Mouse (Mus musculus): Measurements from ENCODE around the gene Ctsd. TPM values are rescaled to one million over a fixed set of nuclear protein-coding genes. Genes with fewer than 3 reads are reported as not detected.

The Ctsd gene
- polyA plus RNA-seq, 1 experiment from 2014 or later: 313 TPM

DNA sequence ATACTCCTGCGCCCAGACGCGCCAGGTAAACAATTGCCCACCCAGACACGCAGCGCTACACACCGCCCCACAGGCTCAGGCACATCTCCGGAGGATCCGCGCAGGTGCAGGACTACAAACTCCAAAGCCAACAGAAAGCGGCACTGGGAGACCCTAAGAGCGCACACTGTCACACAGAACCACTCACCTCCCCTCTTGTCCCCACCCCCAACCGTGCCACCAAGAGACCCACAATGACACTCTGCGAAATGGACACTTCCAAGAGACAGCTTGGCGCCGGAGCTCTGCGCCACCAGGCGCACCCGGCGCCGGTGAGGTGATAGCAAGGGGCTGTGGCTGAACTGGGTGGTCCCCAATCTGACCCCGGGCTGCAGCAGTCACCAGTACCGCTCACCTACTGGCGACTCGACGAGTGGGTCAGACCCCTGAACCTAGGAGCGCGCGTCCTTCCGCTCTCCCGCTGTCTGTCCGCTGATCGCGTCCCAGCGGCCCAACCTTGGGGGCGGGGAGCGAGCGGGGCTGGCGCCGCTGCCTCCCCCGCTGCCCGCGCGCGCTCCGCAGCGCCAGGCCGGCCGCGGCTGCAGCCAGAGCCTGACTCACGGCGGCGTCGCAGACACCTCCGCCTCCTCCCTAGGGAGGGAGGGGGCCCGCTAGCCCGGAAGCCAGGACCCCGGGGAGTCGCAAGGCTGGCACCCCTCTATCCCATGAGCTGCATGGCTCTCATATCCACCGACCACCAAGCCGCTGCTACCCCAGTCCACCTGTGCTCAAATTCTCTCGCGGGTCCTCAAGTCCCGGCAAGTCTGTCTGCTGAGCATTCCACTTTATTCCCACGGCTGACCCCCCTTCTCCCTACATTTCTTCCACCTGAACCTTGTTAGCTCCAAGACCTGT is 15.8 kb downstream of the Ctsd start:
- ATAC-seq (ENCODE audit: low FRiP score) (peak; percentile 43; the same call in 1 of the 2 replicates), DNase-seq (ENCODE audit: low spot score) (no peak)
- Histone ChIP-seq H3K4me3 (replicated peaks; ENCODE audit: low read length) (peak overlapping the region; percentile 45), H3K27ac (no peak overlapping the region), H3K36me3 (replicated peaks; ENCODE audit: control insufficient read depth, insufficient read depth) (peaks cover 20% of the 10 kb centered on the region), H3K27me3 (ENCODE audit: control insufficient read depth, insufficient read depth, low read length) (peaks cover 35% of the 10 kb centered on the region), H3K9me3 (ENCODE audit: control insufficient read depth, low read length) (no peaks in the 10 kb centered on the region), H3K4me2 (replicated peaks) (peak overlapping the region; percentile 68), H3K4me1 (replicated peaks; ENCODE audit: control insufficient read depth, insufficient read depth, low read length) (peaks cover 11% of the 10 kb centered on the region), H3K9ac (peak overlapping the region; percentile 44)
- 3% methylated on average over 60 of the region's 64 CpGs for WGBS

DNA sequence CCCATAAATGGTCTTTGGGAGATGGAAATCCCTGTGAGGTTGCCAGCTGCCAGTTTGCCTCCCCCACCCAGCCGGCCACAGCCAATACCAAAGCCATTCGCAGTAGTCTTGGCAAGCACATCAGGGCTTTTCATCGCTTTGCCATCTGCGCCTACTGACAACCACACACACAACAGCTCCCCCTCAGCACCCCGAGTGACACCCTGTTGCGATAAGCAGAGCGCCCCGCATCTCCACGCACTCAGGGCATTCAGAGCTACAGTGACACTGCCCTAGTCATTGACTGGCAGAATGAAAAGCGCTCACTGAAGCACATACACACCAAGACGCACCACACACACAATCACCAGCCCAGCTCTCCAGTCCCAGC is 16.5 kb downstream of the Ctsd start:
- ATAC-seq (ENCODE audit: low FRiP score): no peak
- peaks cover 35% of the 10 kb centered on the region for H3K27me3 ChIP-seq (ENCODE audit: control insufficient read depth, insufficient read depth, low read length)
- no peaks in the 10 kb centered on the region for H3K9me3 ChIP-seq (ENCODE audit: control insufficient read depth, low read length)
- peaks cover 11% of the 10 kb centered on the region for H3K4me1 ChIP-seq (replicated peaks; ENCODE audit: control insufficient read depth, insufficient read depth, low read length)
- peak overlapping the region; percentile 45 for H3K4me3 ChIP-seq (replicated peaks; ENCODE audit: low read length)
- DNase-seq (ENCODE audit: low spot score): no peak
- peak overlapping the region; percentile 44 for H3K9ac ChIP-seq
- 29% methylated on average over 11 of the region's 11 CpGs for WGBS
- H3K27ac ChIP-seq: no peak overlapping the region
- H3K36me3 ChIP-seq (replicated peaks; ENCODE audit: control insufficient read depth, insufficient read depth): peaks cover 14% of the 10 kb centered on the region
- H3K4me2 ChIP-seq (replicated peaks): peak overlapping the region; percentile 68

DNA sequence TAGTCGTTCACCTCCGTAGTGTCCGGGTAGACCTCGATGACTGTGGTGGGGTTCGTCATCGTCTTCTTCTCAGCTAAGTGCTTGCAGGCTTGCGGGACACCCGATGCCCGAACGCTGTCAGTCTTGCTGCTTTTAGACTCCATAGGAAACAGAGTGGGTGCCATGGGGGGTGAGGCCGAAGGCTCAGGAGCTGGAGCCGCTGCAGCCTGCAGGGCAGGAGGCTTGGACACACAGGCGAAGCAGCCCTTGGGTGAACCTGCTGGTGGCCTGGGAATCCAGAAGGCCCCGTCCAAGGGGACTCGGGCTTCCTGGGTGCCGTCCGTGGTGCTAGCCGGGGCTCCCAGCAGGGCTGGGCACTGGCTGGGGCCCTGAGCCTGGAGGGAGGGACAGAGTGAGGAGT is 16.9 kb downstream of the Ctsd start:
- H3K27ac ChIP-seq: no peak overlapping the region
- H3K9ac ChIP-seq: no peak overlapping the region
- H3K4me3 ChIP-seq (replicated peaks; ENCODE audit: low read length): 0 out of 2 replicates have a peak overlapping the region, but pooled peaks have one; percentile 45
- H3K27me3 ChIP-seq (ENCODE audit: control insufficient read depth, insufficient read depth, low read length): peaks cover 35% of the 10 kb centered on the region
- no peaks in the 10 kb centered on the region for H3K9me3 ChIP-seq (ENCODE audit: control insufficient read depth, low read length)
- peak overlapping the region; percentile 68 for H3K4me2 ChIP-seq (replicated peaks)
- DNase-seq (ENCODE audit: low spot score) (no peak), ATAC-seq (ENCODE audit: low FRiP score) (no peak)
- H3K36me3 ChIP-seq (replicated peaks; ENCODE audit: control insufficient read depth, insufficient read depth): peaks cover 10% of the 10 kb centered on the region
- H3K4me1 ChIP-seq (replicated peaks; ENCODE audit: control insufficient read depth, insufficient read depth, low read length): peaks cover 11% of the 10 kb centered on the region
- WGBS: 83% methylated on average over 18 of the region's 18 CpGs

DNA sequence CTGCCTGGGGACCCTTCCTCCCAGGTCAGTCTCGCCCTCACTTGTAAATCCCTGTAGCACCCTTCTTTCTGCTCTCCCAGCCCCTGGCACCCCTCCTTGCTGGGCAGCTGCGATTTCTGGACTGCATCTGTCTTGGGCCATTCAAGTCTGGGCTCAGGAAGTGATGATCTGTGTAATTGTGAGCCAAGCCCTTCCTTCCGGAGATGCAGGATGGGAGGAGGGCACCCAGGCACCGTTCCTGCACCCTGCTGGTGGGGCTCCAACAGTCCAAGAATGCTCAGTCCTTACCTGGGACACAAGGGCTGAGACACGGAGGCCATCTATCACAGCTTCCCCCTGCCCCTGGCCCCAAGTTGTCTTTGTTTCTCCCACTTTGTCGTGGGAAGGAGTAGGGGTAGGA is 18.0 kb downstream of the Ctsd start:
- H3K27ac ChIP-seq: no peak overlapping the region
- peaks cover 35% of the 10 kb centered on the region for H3K27me3 ChIP-seq (ENCODE audit: control insufficient read depth, insufficient read depth, low read length)
- H3K4me3 ChIP-seq (replicated peaks; ENCODE audit: low read length): no peak overlapping the region
- ATAC-seq (ENCODE audit: low FRiP score) (no peak), DNase-seq (ENCODE audit: low spot score) (no peak)
- no peak overlapping the region for H3K9ac ChIP-seq
- no peak overlapping the region for H3K4me2 ChIP-seq (replicated peaks)
- WGBS: 73% methylated on average over 6 of the region's 6 CpGs
- peaks cover 11% of the 10 kb centered on the region for H3K4me1 ChIP-seq (replicated peaks; ENCODE audit: control insufficient read depth, insufficient read depth, low read length)
- H3K36me3 ChIP-seq (replicated peaks; ENCODE audit: control insufficient read depth, insufficient read depth): no peaks in the 10 kb centered on the region; the same call in 1 of the 2 replicates
- H3K9me3 ChIP-seq (ENCODE audit: control insufficient read depth, low read length): no peaks in the 10 kb centered on the region

DNA sequence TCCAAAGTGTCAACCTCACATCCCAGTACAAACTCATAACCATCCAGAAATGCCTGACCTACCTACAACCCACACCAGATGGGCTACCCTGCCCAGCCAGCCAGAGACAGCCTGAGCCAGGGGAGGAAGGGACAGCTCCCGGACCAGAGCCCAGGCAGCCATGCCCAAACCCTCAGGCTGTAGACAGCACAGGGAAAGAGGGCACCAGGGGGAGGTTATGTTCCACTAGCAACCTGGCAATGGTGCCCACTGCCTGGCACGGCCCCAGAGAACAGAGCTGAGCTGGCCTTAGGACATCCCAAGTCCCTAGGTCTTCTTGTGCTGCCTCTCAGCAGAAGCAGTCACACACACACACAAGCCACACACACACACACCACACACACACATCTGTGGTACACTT is 19.0 kb downstream of the Ctsd start:
- no peaks in the 10 kb centered on the region for H3K36me3 ChIP-seq (replicated peaks; ENCODE audit: control insufficient read depth, insufficient read depth)
- no peak for ATAC-seq (ENCODE audit: low FRiP score)

DNA sequence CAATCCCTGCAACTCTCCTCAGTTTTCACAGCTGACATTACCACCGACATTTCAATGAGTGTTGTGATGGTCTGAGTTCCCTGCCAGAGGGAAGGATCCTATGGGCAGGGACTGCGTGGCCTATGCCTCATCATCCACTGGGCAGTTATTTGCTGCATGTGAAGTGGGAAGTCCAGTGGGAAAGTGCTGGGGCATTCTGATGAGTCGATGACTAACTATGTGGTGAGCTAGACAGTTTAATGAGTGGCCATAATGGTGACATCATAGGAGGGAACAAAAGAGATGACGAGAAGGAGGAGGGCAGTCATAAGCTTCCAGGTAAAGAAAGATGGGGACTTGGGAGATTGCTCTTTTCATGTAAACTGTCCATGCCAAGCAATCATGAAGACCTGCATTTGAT is 24.7 kb downstream of the Ctsd start:
- no peak overlapping the region for H3K4me3 ChIP-seq (replicated peaks; ENCODE audit: low read length)
- no peaks in the 10 kb centered on the region for H3K36me3 ChIP-seq (replicated peaks; ENCODE audit: control insufficient read depth, insufficient read depth)
- DNase-seq (ENCODE audit: low spot score): no peak
- 81% methylated on average over 4 of the region's 4 CpGs for WGBS
- no peak overlapping the region for H3K4me2 ChIP-seq (replicated peaks)
- H3K27me3 ChIP-seq (ENCODE audit: control insufficient read depth, insufficient read depth, low read length): no peaks in the 10 kb centered on the region
- H3K4me1 ChIP-seq (replicated peaks; ENCODE audit: control insufficient read depth, insufficient read depth, low read length): no peaks in the 10 kb centered on the region
- no peak for ATAC-seq (ENCODE audit: low FRiP score)
- H3K9ac ChIP-seq: no peak overlapping the region
- no peak overlapping the region for H3K27ac ChIP-seq
- no peaks in the 10 kb centered on the region for H3K9me3 ChIP-seq (ENCODE audit: control insufficient read depth, low read length)

More for the DNA sequence above, 19.0 kb downstream of the Ctsd start:
- Histone ChIP-seq H3K27me3 (ENCODE audit: control insufficient read depth, insufficient read depth, low read length) (peaks cover 35% of the 10 kb centered on the region), H3K4me3 (replicated peaks; ENCODE audit: low read length) (no peak overlapping the region), H3K9me3 (ENCODE audit: control insufficient read depth, low read length) (no peaks in the 10 kb centered on the region), H3K4me2 (replicated peaks) (no peak overlapping the region), H3K27ac (no peak overlapping the region), H3K4me1 (replicated peaks; ENCODE audit: control insufficient read depth, insufficient read depth, low read length) (peaks cover 11% of the 10 kb centered on the region), H3K9ac (no peak overlapping the region)
- no peak for DNase-seq (ENCODE audit: low spot score)
- 88% methylated on average over 2 of the region's 2 CpGs for WGBS

DNA sequence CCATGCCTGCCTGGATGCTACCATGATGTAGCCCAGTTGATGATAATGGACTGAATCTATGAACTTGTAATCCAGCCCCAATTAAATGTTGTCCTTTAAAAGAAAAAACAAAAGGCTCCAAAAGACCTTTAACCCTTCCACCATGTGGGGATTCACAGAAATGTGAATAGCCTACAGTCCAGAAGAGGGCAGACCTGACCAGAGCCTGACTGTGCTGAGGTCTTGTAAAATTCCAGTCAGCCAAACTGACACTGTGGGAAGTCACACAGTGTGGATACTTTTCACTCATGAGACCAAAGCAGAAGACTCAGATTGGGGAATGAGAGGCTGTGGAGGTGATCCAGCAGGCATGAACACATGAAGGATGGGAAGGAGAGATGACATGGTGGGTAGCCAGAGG is 27.1 kb downstream of the Ctsd start:
- DNase-seq (ENCODE audit: low spot score): no peak
- H3K36me3 ChIP-seq (replicated peaks; ENCODE audit: control insufficient read depth, insufficient read depth): no peaks in the 10 kb centered on the region
- H3K4me1 ChIP-seq (replicated peaks; ENCODE audit: control insufficient read depth, insufficient read depth, low read length): no peaks in the 10 kb centered on the region
- no peaks in the 10 kb centered on the region for H3K9me3 ChIP-seq (ENCODE audit: control insufficient read depth, low read length)
- H3K27ac ChIP-seq: no peak overlapping the region
- no peak for ATAC-seq (ENCODE audit: low FRiP score)
- no peak overlapping the region for H3K9ac ChIP-seq
- H3K27me3 ChIP-seq (ENCODE audit: control insufficient read depth, insufficient read depth, low read length): no peaks in the 10 kb centered on the region
- H3K4me3 ChIP-seq (replicated peaks; ENCODE audit: low read length): no peak overlapping the region
- no peak overlapping the region for H3K4me2 ChIP-seq (replicated peaks)

DNA sequence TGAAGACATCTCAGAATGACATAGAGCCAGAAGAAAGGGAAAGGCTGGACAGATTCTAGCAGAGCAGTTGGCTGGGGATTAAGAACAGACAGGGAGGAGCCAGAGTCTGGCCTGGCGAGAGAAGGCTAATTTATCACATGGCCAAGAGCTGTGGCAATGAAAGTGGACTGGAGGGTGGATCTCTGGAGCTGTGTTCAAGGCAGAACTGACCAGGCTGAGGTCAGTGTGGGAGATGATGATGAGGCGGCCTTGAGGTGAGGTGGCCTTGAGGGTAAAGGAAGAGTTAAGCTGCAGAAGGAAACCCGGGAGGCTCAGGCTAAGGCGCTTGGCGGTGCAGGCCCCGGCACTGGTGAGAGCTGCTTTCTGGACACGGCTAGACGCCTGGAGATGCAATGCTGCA is 28.7 kb downstream of the Ctsd start:
- no peaks in the 10 kb centered on the region for H3K27me3 ChIP-seq (ENCODE audit: control insufficient read depth, insufficient read depth, low read length)
- no peaks in the 10 kb centered on the region for H3K9me3 ChIP-seq (ENCODE audit: control insufficient read depth, low read length)
- no peak overlapping the region for H3K27ac ChIP-seq
- no peak overlapping the region for H3K4me2 ChIP-seq (replicated peaks)
- no peaks in the 10 kb centered on the region for H3K36me3 ChIP-seq (replicated peaks; ENCODE audit: control insufficient read depth, insufficient read depth)
- H3K4me1 ChIP-seq (replicated peaks; ENCODE audit: control insufficient read depth, insufficient read depth, low read length): no peaks in the 10 kb centered on the region
- no peak overlapping the region for H3K4me3 ChIP-seq (replicated peaks; ENCODE audit: low read length)
- DNase-seq (ENCODE audit: low spot score) (no peak), ATAC-seq (ENCODE audit: low FRiP score) (no peak)
- H3K9ac ChIP-seq: no peak overlapping the region
- whole genome bisulfite sequencing: 75% methylated on average over 8 of the region's 8 CpGs

DNA sequence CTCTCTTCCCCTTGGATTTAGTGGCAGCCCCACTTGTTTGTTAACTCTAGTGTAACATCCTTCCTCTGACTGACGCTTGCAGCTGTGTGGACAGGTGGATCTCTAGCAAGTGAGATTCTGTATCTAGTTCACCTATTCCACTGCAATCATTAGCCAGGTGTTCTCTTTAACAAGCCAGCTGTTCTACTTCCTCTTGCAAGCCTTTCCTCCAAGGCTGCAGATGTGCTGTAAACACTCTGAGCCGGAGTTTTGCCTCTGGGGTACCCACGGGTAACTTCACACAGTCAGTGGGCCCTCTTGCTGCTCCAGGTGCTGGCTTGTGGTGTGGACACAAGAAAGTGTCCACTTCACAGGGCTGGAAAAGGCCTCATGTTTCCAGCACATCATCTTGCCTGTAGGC is 30.3 kb downstream of the Ctsd start:
- DNase-seq (ENCODE audit: low spot score) (no peak), ATAC-seq (ENCODE audit: low FRiP score) (no peak)
- no peaks in the 10 kb centered on the region for H3K4me1 ChIP-seq (replicated peaks; ENCODE audit: control insufficient read depth, insufficient read depth, low read length)
- H3K36me3 ChIP-seq (replicated peaks; ENCODE audit: control insufficient read depth, insufficient read depth): no peaks in the 10 kb centered on the region
- no peak overlapping the region for H3K9ac ChIP-seq
- no peak overlapping the region for H3K4me3 ChIP-seq (replicated peaks; ENCODE audit: low read length)
- 85% methylated on average over 3 of the region's 3 CpGs for WGBS
- no peaks in the 10 kb centered on the region for H3K27me3 ChIP-seq (ENCODE audit: control insufficient read depth, insufficient read depth, low read length)
- no peaks in the 10 kb centered on the region for H3K9me3 ChIP-seq (ENCODE audit: control insufficient read depth, low read length)
- no peak overlapping the region for H3K4me2 ChIP-seq (replicated peaks)
- H3K27ac ChIP-seq: no peak overlapping the region

All from hindbrain, embryonic 14.5 days (tissue).